Mouse (Mus musculus) liver, embryonic 14.5 days (tissue): ENCODE measurements around the gene Zfp146.

Source experiments
- CTCF ChIP-seq: IDR thresholded peaks from 2 replicates; pipeline ENCODE4 v1.5.1; 2016; ENCODE audit warnings: antibody characterized with exemption, low read depth, control low read depth
- EP300 ChIP-seq: IDR thresholded peaks from 2 replicates; pipeline ENCODE4 v1.6.1; 2016; ENCODE audit warnings: antibody characterized with exemption, low read depth

DNA sequence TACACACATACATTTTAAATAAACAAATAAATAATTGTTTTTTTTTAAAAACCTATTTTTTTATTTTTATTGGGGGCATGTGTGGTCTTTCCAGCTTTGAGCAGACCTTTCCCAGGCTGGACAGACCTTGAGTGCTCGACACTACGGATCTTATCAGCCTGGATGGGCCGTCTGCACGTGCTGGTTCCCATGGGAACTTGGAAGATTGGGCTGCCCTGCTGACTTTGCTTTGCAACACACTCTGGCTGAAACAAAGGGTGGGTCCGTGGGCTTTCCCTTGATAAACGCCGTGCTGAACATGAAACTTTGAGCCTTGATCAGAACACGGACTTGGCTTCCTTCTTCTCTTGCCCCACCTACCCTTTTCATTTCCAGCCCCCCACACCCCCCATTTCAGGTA lies 34.8 kb upstream of the Zfp146 start:
- TF ChIP-seq CTCF (no peak), EP300 (no peak)
